15 mouse cellular contexts compared by ENCODE assay signal in the genomic region with DNA sequence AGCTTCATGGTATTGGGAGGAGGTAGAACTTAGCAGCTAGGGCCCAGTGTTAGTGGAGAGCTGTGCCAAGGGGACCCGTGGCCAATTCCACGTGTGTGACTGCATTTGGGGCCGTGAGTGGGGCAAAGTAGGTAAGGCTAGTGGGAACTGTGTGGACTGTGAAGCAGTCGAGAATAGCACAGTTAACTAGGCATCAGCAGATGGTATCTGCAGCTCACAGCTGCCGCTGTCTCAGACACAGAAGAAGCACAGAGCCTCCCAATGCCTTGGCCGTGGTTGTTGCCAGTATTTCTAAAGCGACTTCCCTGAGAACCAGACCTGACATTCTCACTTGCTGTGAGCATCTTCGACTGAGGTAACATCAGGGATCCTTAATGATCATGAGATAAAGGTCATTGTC.
DNase-seq lines count a peak whose midpoint lies in the region; ATAC-seq and TF ChIP-seq lines count a peak whose summit lies in the region.
"Had no signal": no experiment of that assay in that cellular context is flagged by ENCODE, and none has a peak within 500 bp of the region (broad histone marks: within the 10 kb centered on the region; RNA-seq: fewer than 3 reads in every experiment).

No protein-coding gene starts in this region.

- no peak overlapping the region for H3K4me3 ChIP-seq in forebrain, embryonic 15.5 days
- no peak overlapping the region for H3K4me3 ChIP-seq in forebrain, embryonic 10.5 days
- no peak overlapping the region for H3K4me3 ChIP-seq in forebrain, postnatal 0 days (ENCODE audit: low read depth, low read length)
- no peak overlapping the region for H3K4me3 ChIP-seq in liver, postnatal 0 days (ENCODE audit: low read depth, low read length)

- no peaks in the 10 kb centered on the region for H3K27me3 ChIP-seq in forebrain, embryonic 15.5 days
- H3K27me3 ChIP-seq in forebrain, embryonic 10.5 days (ENCODE audit: poor library complexity, severe bottlenecking): no peaks in the 10 kb centered on the region
- no peaks in the 10 kb centered on the region for H3K27me3 ChIP-seq in forebrain, postnatal 0 days (ENCODE audit: insufficient read depth, low read length)
- H3K27me3 ChIP-seq in liver, postnatal 0 days (ENCODE audit: insufficient read depth, low read length): no peaks in the 10 kb centered on the region

- TF ChIP-seq CTCF in forebrain, postnatal 0 days (IDR thresholded peaks at IDR 0.05; ENCODE audit: low read depth): no peak
- TF ChIP-seq CTCF in liver, postnatal 0 days (IDR thresholded peaks at IDR 0.05; ENCODE audit: low read depth): no peak

- no peak overlapping the region for H3K9ac ChIP-seq in forebrain, embryonic 15.5 days (replicated peaks)
- H3K9ac ChIP-seq in forebrain, postnatal 0 days: no peak overlapping the region
- no peak overlapping the region for H3K9ac ChIP-seq in liver, postnatal 0 days (replicated peaks)
- H3K9ac ChIP-seq: liver, embryonic 14.5 days had no signal

- H3K27ac ChIP-seq in forebrain, embryonic 15.5 days (replicated peaks): peak overlapping the region; percentile 65
- no peak overlapping the region for H3K27ac ChIP-seq in forebrain, embryonic 10.5 days
- 0 out of 2 replicates have a peak overlapping the region, but pooled peaks have one; percentile 50 for H3K27ac ChIP-seq in forebrain, postnatal 0 days (ENCODE audit: low read depth, low read length)
- H3K27ac ChIP-seq in liver, postnatal 0 days (ENCODE audit: low read depth): no peak overlapping the region
- H3K27ac ChIP-seq: liver, embryonic 14.5 days; macrophage had no signal

- peak; percentile 84 for ATAC-seq in forebrain, embryonic 15.5 days (replicated peaks)
- ATAC-seq in forebrain, postnatal 0 days: peak; percentile 88
- no peak for ATAC-seq in liver, postnatal 0 days
- ATAC-seq in granulocyte monocyte progenitor cell, adult 5-6 weeks (replicated peaks; ENCODE audit: poor library complexity, severe bottlenecking): no peak
- ATAC-seq: intestine, embryonic 16.5 days had no signal

- peaks cover 22% of the 10 kb centered on the region for H3K36me3 ChIP-seq in forebrain, embryonic 15.5 days
- H3K36me3 ChIP-seq in forebrain, embryonic 10.5 days (replicated peaks): peaks cover 99% of the 10 kb centered on the region
- H3K36me3 ChIP-seq in forebrain, postnatal 0 days (ENCODE audit: insufficient read depth): peaks cover 28% of the 10 kb centered on the region
- H3K36me3 ChIP-seq in liver, postnatal 0 days (replicated peaks; ENCODE audit: insufficient read depth, low read length): 0 out of 2 replicates have a peak, but pooled peaks cover 2% of the 10 kb centered on the region

- DNase-seq in forebrain, embryonic 10.5 days (ENCODE audit: extremely low spot score, low spot score): no peak
- DNase-seq in forebrain, postnatal 0 days: peak; percentile 77
- DNase-seq in layer of hippocampus, postnatal 14 days (ENCODE audit: low spot score in 2 of 2): peak; percentile 58 to 65
- DNase-seq in right cerebral cortex, postnatal 10 days (ENCODE audit: low spot score in 2 of 2): peak; percentile 76 to 91
- no peak for DNase-seq in liver, postnatal 0 days
- no peak for DNase-seq in kidney, postnatal 10 days
- DNase-seq: B cell, adult 2 months; cerebellum, postnatal 36 days; gastrocnemius, postnatal 36 days; heart, postnatal 14 days had no signal

- H3K4me1 ChIP-seq in forebrain, embryonic 15.5 days: peaks cover 10% of the 10 kb centered on the region
- no peaks in the 10 kb centered on the region for H3K4me1 ChIP-seq in forebrain, embryonic 10.5 days
- no peaks in the 10 kb centered on the region for H3K4me1 ChIP-seq in forebrain, postnatal 0 days (ENCODE audit: insufficient read depth)
- H3K4me1 ChIP-seq in liver, postnatal 0 days (ENCODE audit: insufficient read depth): no peaks in the 10 kb centered on the region

- 72% methylated on average over 8 of the region's 8 CpGs for WGBS in forebrain, embryonic 15.5 days
- WGBS in forebrain, embryonic 10.5 days: 86% methylated on average over 8 of the region's 8 CpGs
- 63% methylated on average over 8 of the region's 8 CpGs for WGBS in forebrain, postnatal 0 days
- 85% methylated on average over 8 of the region's 8 CpGs for WGBS in liver, postnatal 0 days (ENCODE audit: insufficient replicate concordance)

- H3K4me2 ChIP-seq in forebrain, embryonic 15.5 days (replicated peaks): no peak overlapping the region
- H3K4me2 ChIP-seq in forebrain, postnatal 0 days (ENCODE audit: low read depth): no peak overlapping the region
- H3K4me2 ChIP-seq in liver, postnatal 0 days (ENCODE audit: low read depth, low read length): no peak overlapping the region

- TF ChIP-seq EP300 in liver, postnatal 0 days (IDR thresholded peaks at IDR 0.05; ENCODE audit: low read depth): no peak

- no peaks in the 10 kb centered on the region for H3K9me3 ChIP-seq in forebrain, embryonic 15.5 days
- H3K9me3 ChIP-seq in forebrain, embryonic 10.5 days: no peaks in the 10 kb centered on the region
- H3K9me3 ChIP-seq in forebrain, postnatal 0 days (ENCODE audit: low read length): no peaks in the 10 kb centered on the region
- no peaks in the 10 kb centered on the region for H3K9me3 ChIP-seq in liver, postnatal 0 days (ENCODE audit: low read length)

Comparison
In these comparisons a context has a peak if more than half of its experiments do, and no peak if none do; other contexts are left out.
1. H3K27ac ChIP-seq: peak in forebrain, embryonic 15.5 days (single experiment) and forebrain, postnatal 0 days (single experiment); none in forebrain, embryonic 10.5 days (single experiment) and liver, postnatal 0 days (single experiment).
2. DNase-seq: peak in forebrain, postnatal 0 days (single experiment), layer of hippocampus, postnatal 14 days (2 of 2) and right cerebral cortex, postnatal 10 days (2 of 2); none in forebrain, embryonic 10.5 days (single experiment), liver, postnatal 0 days (single experiment) and kidney, postnatal 10 days (single experiment).
3. ATAC-seq: peak in forebrain, embryonic 15.5 days (single experiment) and forebrain, postnatal 0 days (single experiment); none in liver, postnatal 0 days (single experiment) and granulocyte monocyte progenitor cell, adult 5-6 weeks (single experiment).